Mouse (Mus musculus) cortical plate, adult 2 months (tissue): ENCODE data around the gene Serpina10.

Experiments
- CTCF ChIP-seq: fragments of 200-500 bp; IDR thresholded peaks from 2 replicates; pipeline ENCODE4 v1.5.1; 2011; ENCODE audit warnings: mild to moderate bottlenecking, control low read depth, low read length; ENCODE audit not compliant: insufficient read depth; ENCODE audit errors: extremely low read depth
- POLR2A ChIP-seq: fragments of 200-500 bp; IDR thresholded peaks from 2 replicates; pipeline ENCODE4 v1.6.1; 2011; ENCODE audit warnings: mild to moderate bottlenecking, low read length, control low read depth; ENCODE audit not compliant: insufficient read depth; ENCODE audit errors: extremely low read depth

DNA sequence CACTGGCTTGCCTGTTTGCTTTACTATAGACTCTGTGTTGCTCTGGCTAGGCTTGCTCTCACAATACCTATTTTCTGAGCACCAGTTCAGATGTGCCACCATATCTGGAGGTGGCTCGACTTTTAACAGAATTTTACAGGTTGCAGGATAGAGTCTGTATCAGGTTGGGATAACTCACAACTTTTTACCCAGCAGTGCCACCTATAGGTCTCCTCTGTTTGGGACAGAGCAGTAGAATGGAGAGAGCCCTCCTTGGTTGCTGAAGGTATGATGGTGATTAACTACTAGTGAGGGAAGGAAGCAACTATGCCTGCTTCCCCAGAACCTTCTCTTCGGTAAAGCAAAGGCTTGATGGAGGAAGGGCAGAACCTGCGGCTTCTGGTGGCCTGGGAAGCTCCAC, 64.1 kb downstream of the Serpina10 start:
- TF ChIP-seq CTCF (no peak), POLR2A (no peak)
